Mouse (Mus musculus) thymus, postnatal 36 days (tissue): ENCODE data around the gene Snu13.
A peak's percentile ranks its signal among the peaks of the same experiment; 100 is the strongest.

Experiments used
- DNase-seq, 2 experiments: peaks; one replicate each; pipeline ENCODE4 v3.0.0; 2022; ENCODE audit warnings: mixed read lengths in 2 of 2

The Snu13 gene

GRCm38 (mm10) chr15:82023965-82024635 is 23.3 kb downstream of the Snu13 start:
- DNase-seq, result peak in 1 of 2 experiments; percentile 59

GRCm38 (mm10) chr15:82022535-82023088 is 24.8 kb downstream of the Snu13 start:
- peak; percentile 38 to 44 for DNase-seq

GRCm38 (mm10) chr15:82019288-82019687 is 28.1 kb downstream of the Snu13 start:
- no peak for DNase-seq

- DNase-seq, result peak in 1 of 2 experiments; percentile 52
These were observed 29.9 kb downstream of the Snu13 start for GRCm38 (mm10) chr15:82017461-82017860.

- DNase-seq, result no peak
These were observed 30.6 kb downstream of the Snu13 start for GRCm38 (mm10) chr15:82016830-82017229.

- peak; percentile 100 for DNase-seq
These were observed 31.1 kb downstream of the Snu13 start for GRCm38 (mm10) chr15:82016101-82016808.

- peak; percentile 36 to 54 for DNase-seq
These were observed 31.9 kb downstream of the Snu13 start for GRCm38 (mm10) chr15:82015392-82016100.

GRCm38 (mm10) chr15:82014745-82015391 is 32.5 kb downstream of the Snu13 start:
- DNase-seq, result no peak

GRCm38 (mm10) chr15:82011947-82012346 is 35.5 kb downstream of the Snu13 start:
- no peak for DNase-seq

GRCm38 (mm10) chr15:82004257-82004656 is 43.1 kb downstream of the Snu13 start:
- no peak for DNase-seq

- no peak for DNase-seq
These were observed 53.4 kb downstream of the Snu13 start for GRCm38 (mm10) chr15:81993992-81994391.

- DNase-seq, result no peak
These were observed 56.8 kb downstream of the Snu13 start for GRCm38 (mm10) chr15:81990549-81990948.
